ENCODE assay signal across 9 mouse cellular contexts in genomic region chr4:133089802-133090201, GRCm38 (mm10). TPM values are rescaled to one million over a fixed set of nuclear protein-coding genes. Genes with fewer than 3 reads are reported as not detected.
DNase-seq lines count a peak whose midpoint lies in the region; ATAC-seq and TF ChIP-seq lines count a peak whose summit lies in the region.
"Had no signal": no experiment of that assay in that cellular context is flagged by ENCODE, and none has a peak within 500 bp of the region (broad histone marks: within the 10 kb centered on the region; RNA-seq: fewer than 3 reads in every experiment).

No protein-coding gene starts in this region.

- ATAC-seq in forebrain, embryonic 14.5 days = no peak
- ATAC-seq in hindbrain, embryonic 16.5 days = no peak
- ATAC-seq in midbrain, embryonic 16.5 days = no peak

- H3K4me2 ChIP-seq in forebrain, embryonic 14.5 days (ENCODE audit: low read length) = no peak overlapping the region; the same call in 1 of the 2 replicates
- H3K4me2 ChIP-seq in hindbrain, embryonic 16.5 days (ENCODE audit: low read length) = no peak overlapping the region
- no peak overlapping the region for H3K4me2 ChIP-seq in midbrain, embryonic 16.5 days (ENCODE audit: low read length)

- H3K9ac ChIP-seq in forebrain, embryonic 14.5 days (ENCODE audit: low read length) = peak overlapping the region; percentile 55; the same call in 1 of the 2 replicates
- peak overlapping the region; percentile 49 for H3K9ac ChIP-seq in hindbrain, embryonic 16.5 days (ENCODE audit: low read depth, low read length)
- H3K9ac ChIP-seq in midbrain, embryonic 16.5 days (ENCODE audit: low read depth, low read length) = peak overlapping the region; percentile 1; the same call in 1 of the 2 replicates

- WGBS in forebrain, embryonic 14.5 days = 73% methylated on average over 4 of the region's 4 CpGs
- WGBS in hindbrain, embryonic 16.5 days = 79% methylated on average over 4 of the region's 4 CpGs
- 90% methylated on average over 4 of the region's 4 CpGs for WGBS in midbrain, embryonic 16.5 days

- H3K4me1 ChIP-seq in forebrain, embryonic 14.5 days (ENCODE audit: control insufficient read depth, insufficient read depth, low read length) = peaks cover 56% of the 10 kb centered on the region
- H3K4me1 ChIP-seq in hindbrain, embryonic 16.5 days (ENCODE audit: control insufficient read depth, insufficient read depth, low read depth, low read length) = peaks cover 72% of the 10 kb centered on the region
- peaks cover 62% of the 10 kb centered on the region for H3K4me1 ChIP-seq in midbrain, embryonic 16.5 days (ENCODE audit: control insufficient read depth, insufficient read depth, low read length)

- 0 out of 2 replicates have a peak, but pooled peaks cover 3% of the 10 kb centered on the region for H3K27me3 ChIP-seq in forebrain, embryonic 14.5 days (replicated peaks; ENCODE audit: control insufficient read depth, insufficient read depth, low read length)
- H3K27me3 ChIP-seq in hindbrain, embryonic 16.5 days (replicated peaks; ENCODE audit: control insufficient read depth, insufficient read depth, low read length) = no peaks in the 10 kb centered on the region
- H3K27me3 ChIP-seq in midbrain, embryonic 16.5 days (ENCODE audit: control insufficient read depth, insufficient read depth, low read depth, low read length) = no peaks in the 10 kb centered on the region

- H3K27ac ChIP-seq in layer of hippocampus, adult 2 months = peak overlapping the region; percentile 91
- H3K27ac ChIP-seq in forebrain, embryonic 14.5 days (ENCODE audit: low read depth, low read length) = peak overlapping the region; percentile 96
- H3K27ac ChIP-seq in hindbrain, embryonic 16.5 days (ENCODE audit: low read depth, low read length) = peak overlapping the region; percentile 69
- H3K27ac ChIP-seq in midbrain, embryonic 16.5 days (ENCODE audit: low read length) = peak overlapping the region; percentile 62

- no peak overlapping the region for H3K4me3 ChIP-seq in layer of hippocampus, adult 2 months
- H3K4me3 ChIP-seq in forebrain, embryonic 14.5 days (ENCODE audit: low read depth, low read length) = no peak overlapping the region
- no peak overlapping the region for H3K4me3 ChIP-seq in hindbrain, embryonic 16.5 days (ENCODE audit: low read length)
- no peak overlapping the region for H3K4me3 ChIP-seq in midbrain, embryonic 16.5 days (ENCODE audit: low read depth, low read length)
- H3K4me3 ChIP-seq: myocyte had no signal

- TF ChIP-seq CTCF in layer of hippocampus, adult 2 months (conservative IDR thresholded peaks at IDR 0.05) = no peak

- H3K9me3 ChIP-seq in forebrain, embryonic 14.5 days (replicated peaks; ENCODE audit: control insufficient read depth, low read length) = no peaks in the 10 kb centered on the region
- no peaks in the 10 kb centered on the region for H3K9me3 ChIP-seq in hindbrain, embryonic 16.5 days (ENCODE audit: control insufficient read depth, low read length)
- H3K9me3 ChIP-seq in midbrain, embryonic 16.5 days (replicated peaks; ENCODE audit: control insufficient read depth, low read length, poor library complexity, severe bottlenecking) = no peaks in the 10 kb centered on the region
- H3K9me3 ChIP-seq: G1E had no signal

- H3K36me3 ChIP-seq in forebrain, embryonic 14.5 days (ENCODE audit: control insufficient read depth, insufficient read depth, low read length) = no peaks in the 10 kb centered on the region
- H3K36me3 ChIP-seq in hindbrain, embryonic 16.5 days (ENCODE audit: control insufficient read depth, insufficient read depth, low read length) = no peaks in the 10 kb centered on the region
- H3K36me3 ChIP-seq in midbrain, embryonic 16.5 days (ENCODE audit: control insufficient read depth, insufficient read depth, low read length) = no peaks in the 10 kb centered on the region
- H3K36me3 ChIP-seq: G1E had no signal

- no peak for DNase-seq in layer of hippocampus, adult 2 months (ENCODE audit: low spot score in 2 of 2)
- DNase-seq in layer of hippocampus, postnatal 10 days (ENCODE audit: low spot score in 2 of 2) = no peak
- DNase-seq in forebrain, embryonic 14.5 days (ENCODE audit: low spot score) = no peak
- no peak for DNase-seq in right cerebral cortex, postnatal 10 days (ENCODE audit: low spot score in 2 of 2)
- DNase-seq in frontal cortex, postnatal 14 days (ENCODE audit: low spot score in 2 of 2) = no peak

RNA-seq across cellular contexts. Expression of gene Wasf2, which starts 40.5 kb away (rescaled TPM):
- 10 to 100 TPM; 32.0 to 33.1 TPM for total RNA-seq in layer of hippocampus, adult 2 months (2021)
- 10 to 100 TPM; 42.3 to 42.7 TPM for total RNA-seq in layer of hippocampus, postnatal 10 days (2021)
- polyA plus RNA-seq in forebrain, embryonic 14.5 days (2014; fragmentation: Nextera tagmentation; extraction: Ambion mirVana) = 28.3 and 30.4 TPM in 2 replicates
- 22.7 and 23.2 TPM in 2 replicates for polyA plus RNA-seq in hindbrain, embryonic 16.5 days (2015; fragmentation: Nextera tagmentation; extraction: Ambion mirVana)
- polyA plus RNA-seq in midbrain, embryonic 16.5 days (2015; fragmentation: Nextera tagmentation; extraction: Ambion mirVana) = 20.1 and 27.1 TPM in 2 replicates

Comparison
In these comparisons a context has a peak if more than half of its experiments do, and no peak if none do; other contexts are left out.
1. H3K9ac ChIP-seq: peak in every context shown above with its lines; median percentile 55 in forebrain, embryonic 14.5 days; 49 in hindbrain, embryonic 16.5 days; 1 in midbrain, embryonic 16.5 days.